Mouse (Mus musculus) lung, embryonic 16.5 days (tissue): ENCODE data around the gene Kctd6. TPM values are rescaled to one million over a fixed set of nuclear protein-coding genes. Genes with fewer than 3 reads are reported as not detected.

Experiments used
- ATAC-seq: fragments of 200-750 bp; cut with Nextera tagmentation; 2 replicates; pipeline ENCODE4 v1.8.0; 2017; ENCODE audit warnings: low read depth, mild to moderate bottlenecking, moderate library complexity
- H3K27ac ChIP-seq: fragments of 300-500 bp; sonication (generic); 2 replicates; pipeline ENCODE4 v1.5.1; 2014; ENCODE audit warnings: mild to moderate bottlenecking, control low read depth, low read length
- H3K27me3 ChIP-seq: fragments of 300-500 bp; sonication (generic); 2 replicates; pipeline ENCODE4 v1.6.1; 2014; ENCODE audit warnings: low read depth, low read length, mixed read lengths; ENCODE audit not compliant: control insufficient read depth, insufficient read depth
- H3K36me3 ChIP-seq: fragments of 300-500 bp; sonication (generic); 2 replicates; pipeline ENCODE4 v1.6.1; 2014; ENCODE audit warnings: low read length; ENCODE audit not compliant: control insufficient read depth, insufficient read depth
- H3K4me1 ChIP-seq: fragments of 300-500 bp; sonication (generic); replicated peaks from 2 replicates; pipeline ENCODE4 v1.6.1; 2014; ENCODE audit warnings: low read length, mixed read lengths; ENCODE audit not compliant: control insufficient read depth, insufficient read depth
- H3K4me2 ChIP-seq: fragments of 300-500 bp; sonication (generic); 2 replicates; pipeline ENCODE4 v1.6.1; 2014; ENCODE audit warnings: low read depth, low read length, control low read depth
- H3K4me3 ChIP-seq: fragments of 300-500 bp; sonication (generic); 2 replicates; pipeline ENCODE4 v1.5.1; 2014; ENCODE audit warnings: mild to moderate bottlenecking, low read length, control low read depth
- H3K9ac ChIP-seq: fragments of 300-500 bp; sonication (generic); 2 replicates; pipeline ENCODE4 v1.6.1; 2014; ENCODE audit warnings: low read length, control low read depth
- H3K9me3 ChIP-seq: fragments of 300-500 bp; sonication (generic); 2 replicates; pipeline ENCODE4 v1.6.1; 2016; ENCODE audit warnings: low read length; ENCODE audit not compliant: control insufficient read depth
- WGBS: fragments of 180-500 bp; shearing (Covaris S2); extraction: QIAGEN DNeasy Blood & Tissue Kit; methylation state at CpG from one replicate; pipeline ENCODE4 v1.1.7; 2014; 5-methylcytosine and 5-hydroxymethylcytosine counted together
- polyA plus RNA-seq: library from polyadenylated mRNA; unstranded; fragments of >200 nt; fragmentation: Nextera tagmentation; extraction: Ambion mirVana; gene quantifications from 2 replicates; pipeline ENCODE4 v1.2.1, GENCODE M21; 2015

Kctd6 gene
- polyA plus RNA-seq, 1 experiment from 2014 or later = 3.2 TPM

GRCm38 (mm10) chr14:8208876-8209275 lies 5.1 kb upstream of the Kctd6 start:
- Histone ChIP-seq H3K27ac (no peak overlapping the region), H3K27me3 (no peaks in the 10 kb centered on the region), H3K4me1 (no peaks in the 10 kb centered on the region), H3K9ac (no peak overlapping the region), H3K4me3 (no peak overlapping the region), H3K4me2 (no peak overlapping the region), H3K9me3 (no peaks in the 10 kb centered on the region), H3K36me3 (no peaks in the 10 kb centered on the region)
- no peak for ATAC-seq
- 73% methylated on average over 3 of the region's 3 CpGs for WGBS

- Histone ChIP-seq H3K4me1 (peaks cover 2% of the 10 kb centered on the region), H3K4me2 (no peak overlapping the region), H3K4me3 (no peak overlapping the region), H3K27me3 (no peaks in the 10 kb centered on the region), H3K27ac (no peak overlapping the region), H3K36me3 (no peaks in the 10 kb centered on the region), H3K9me3 (no peaks in the 10 kb centered on the region), H3K9ac (no peak overlapping the region)
- WGBS = 88% methylated on average over 2 of the region's 2 CpGs
- no peak for ATAC-seq
Measured at GRCm38 (mm10) chr14:8209896-8210295, 4.0 kb upstream of the Kctd6 start.

- no peaks in the 10 kb centered on the region for H3K27me3 ChIP-seq
- peaks cover 16% of the 10 kb centered on the region for H3K4me1 ChIP-seq
- WGBS = 73% methylated on average over 2 of the region's 2 CpGs
- no peaks in the 10 kb centered on the region for H3K36me3 ChIP-seq
- no peak overlapping the region for H3K4me3 ChIP-seq
- no peaks in the 10 kb centered on the region for H3K9me3 ChIP-seq
- H3K9ac ChIP-seq = no peak overlapping the region
- no peak for ATAC-seq
- H3K27ac ChIP-seq = no peak overlapping the region
- H3K4me2 ChIP-seq = no peak overlapping the region
Measured at GRCm38 (mm10) chr14:8212996-8213395, 944 bp upstream of the Kctd6 start.

- peak overlapping the region; percentile 93 for H3K4me2 ChIP-seq
- peak overlapping the region; percentile 90 for H3K9ac ChIP-seq
- no peaks in the 10 kb centered on the region for H3K9me3 ChIP-seq
- H3K27me3 ChIP-seq = no peaks in the 10 kb centered on the region
- peak; percentile 82 for ATAC-seq
- no peaks in the 10 kb centered on the region for H3K36me3 ChIP-seq
- peaks cover 16% of the 10 kb centered on the region for H3K4me1 ChIP-seq
- WGBS = 2% methylated on average over 44 of the region's 63 CpGs
- H3K27ac ChIP-seq = peak overlapping the region; percentile 94
- peak overlapping the region; percentile 63 for H3K4me3 ChIP-seq
Measured at GRCm38 (mm10) chr14:8214299-8215207, 613 bp downstream of the Kctd6 start.

- WGBS = 23% methylated on average over 21 of the region's 21 CpGs
- H3K36me3 ChIP-seq = no peaks in the 10 kb centered on the region
- no peak overlapping the region for H3K27ac ChIP-seq
- peak overlapping the region; percentile 93 for H3K4me2 ChIP-seq
- no peaks in the 10 kb centered on the region for H3K9me3 ChIP-seq
- peak overlapping the region; percentile 63 for H3K4me3 ChIP-seq
- peaks cover 16% of the 10 kb centered on the region for H3K4me1 ChIP-seq
- H3K27me3 ChIP-seq = no peaks in the 10 kb centered on the region
- ATAC-seq = no peak
- H3K9ac ChIP-seq = peak overlapping the region; percentile 18
Measured at GRCm38 (mm10) chr14:8215208-8215778, 1.4 kb downstream of the Kctd6 start.

GRCm38 (mm10) chr14:8216100-8216499 lies 2.2 kb downstream of the Kctd6 start:
- peaks cover 2% of the 10 kb centered on the region; the same call in 1 of the 2 replicates for H3K36me3 ChIP-seq
- H3K4me3 ChIP-seq = peak overlapping the region; percentile 63
- H3K9me3 ChIP-seq = no peaks in the 10 kb centered on the region
- peak overlapping the region; percentile 93 for H3K4me2 ChIP-seq
- peaks cover 16% of the 10 kb centered on the region for H3K4me1 ChIP-seq
- WGBS = 57% methylated on average over 5 of the region's 5 CpGs
- no peak for ATAC-seq
- H3K27ac ChIP-seq = no peak overlapping the region
- no peak overlapping the region for H3K9ac ChIP-seq
- H3K27me3 ChIP-seq = no peaks in the 10 kb centered on the region

GRCm38 (mm10) chr14:8218238-8218637 lies 4.3 kb downstream of the Kctd6 start:
- Histone ChIP-seq H3K9ac (no peak overlapping the region), H3K27ac (no peak overlapping the region), H3K4me2 (no peak overlapping the region), H3K4me3 (no peak overlapping the region), H3K9me3 (no peaks in the 10 kb centered on the region), H3K36me3 (peaks cover 7% of the 10 kb centered on the region), H3K27me3 (no peaks in the 10 kb centered on the region), H3K4me1 (peaks cover 16% of the 10 kb centered on the region)
- ATAC-seq = no peak
- 54% methylated on average over 7 of the region's 7 CpGs for WGBS

GRCm38 (mm10) chr14:8218730-8219380 lies 4.9 kb downstream of the Kctd6 start:
- Histone ChIP-seq H3K27me3 (no peaks in the 10 kb centered on the region), H3K27ac (no peak overlapping the region), H3K4me3 (no peak overlapping the region), H3K9me3 (no peaks in the 10 kb centered on the region), H3K9ac (no peak overlapping the region), H3K4me2 (no peak overlapping the region), H3K36me3 (peaks cover 9% of the 10 kb centered on the region), H3K4me1 (peaks cover 16% of the 10 kb centered on the region)
- 49% methylated on average over 10 of the region's 10 CpGs for WGBS
- ATAC-seq = no peak

GRCm38 (mm10) chr14:8219876-8220275 lies 5.9 kb downstream of the Kctd6 start:
- Histone ChIP-seq H3K4me3 (no peak overlapping the region), H3K4me1 (peaks cover 14% of the 10 kb centered on the region), H3K4me2 (no peak overlapping the region), H3K9ac (no peak overlapping the region), H3K9me3 (no peaks in the 10 kb centered on the region), H3K36me3 (peaks cover 11% of the 10 kb centered on the region), H3K27ac (no peak overlapping the region), H3K27me3 (no peaks in the 10 kb centered on the region)
- 77% methylated on average over 11 of the region's 11 CpGs for WGBS
- ATAC-seq = no peak
